Mouse (Mus musculus) erythroblast, embryonic 14.5 days (primary cell): ENCODE data around the gene Bend5.

Source experiments
- GATA1 ChIP-seq: IDR thresholded peaks from 2 replicates; pipeline ENCODE4 v1.6.1; 2012; ENCODE audit warnings: low read length, inconsistent platforms, mixed read lengths
- TAL1 ChIP-seq: IDR thresholded peaks from 3 replicates; pipeline ENCODE4 v1.6.1; 2012; ENCODE audit warnings: low read length, inconsistent platforms, mixed read lengths

DNA sequence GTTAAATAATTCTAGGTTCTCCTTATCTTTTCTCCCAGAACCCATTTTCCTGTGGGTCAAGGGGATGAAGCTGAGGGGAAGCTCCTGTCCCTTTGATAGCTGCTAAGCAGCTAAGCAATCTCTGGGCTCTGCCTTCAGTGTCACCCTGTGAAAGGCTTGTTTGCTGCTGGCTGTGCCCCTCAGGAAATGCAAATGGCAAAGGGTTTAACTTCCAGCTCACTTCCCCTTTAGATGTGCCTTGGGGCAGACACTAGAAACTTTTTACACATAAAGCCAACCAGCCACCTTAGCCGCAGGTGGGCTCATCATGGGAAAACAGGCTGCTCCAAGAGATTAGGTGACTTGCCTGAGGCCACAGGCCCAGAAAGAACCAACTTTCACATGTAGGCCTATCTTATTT, 26.9 kb downstream of the Bend5 start:
- TF ChIP-seq GATA1 (no peak), TAL1 (no peak)
